Mouse (Mus musculus): ENCODE data around the gene Slc6a12.

Gene Slc6a12

GRCm38 (mm10) chr6:121343026-121343770, at the start of gene Slc6a12:
Gene Slc6a12, plus strand, starts transcription at chr6:121343076.
- DNase-seq = no peak

GRCm38 (mm10) chr6:121299317-121299716, 43.6 kb upstream of the Slc6a12 start:
- no peak for DNase-seq

- DNase-seq = no peak
Observed at GRCm38 (mm10) chr6:121299954-121300353, 42.9 kb upstream of the Slc6a12 start, which contains the start of gene Slc6a13. Gene Slc6a13, plus strand, starts transcription at chr6:121300227.

- DNase-seq = no peak
Observed at GRCm38 (mm10) chr6:121300504-121300903, 42.4 kb upstream of the Slc6a12 start.

- DNase-seq = no peak
Observed at GRCm38 (mm10) chr6:121303466-121304220, 39.2 kb upstream of the Slc6a12 start.

- DNase-seq = no peak
Observed at GRCm38 (mm10) chr6:121304630-121305029, 38.2 kb upstream of the Slc6a12 start.

GRCm38 (mm10) chr6:121305571-121305970, 37.3 kb upstream of the Slc6a12 start:
- no peak for DNase-seq

GRCm38 (mm10) chr6:121310984-121311383, 31.9 kb upstream of the Slc6a12 start:
- no peak for DNase-seq

- DNase-seq = no peak
Observed at GRCm38 (mm10) chr6:121319099-121319498, 23.8 kb upstream of the Slc6a12 start.

GRCm38 (mm10) chr6:121322381-121323110, 20.3 kb upstream of the Slc6a12 start:
- no peak for DNase-seq

- DNase-seq = no peak
Observed at GRCm38 (mm10) chr6:121325298-121325697, 17.6 kb upstream of the Slc6a12 start.

- no peak for DNase-seq
Observed at GRCm38 (mm10) chr6:121325740-121326139, 17.1 kb upstream of the Slc6a12 start.

GRCm38 (mm10) chr6:121326486-121327069, 16.3 kb upstream of the Slc6a12 start:
- no peak for DNase-seq

GRCm38 (mm10) chr6:121328417-121328884, 14.4 kb upstream of the Slc6a12 start:
- DNase-seq = peak; percentile 82

- DNase-seq = no peak
Observed at GRCm38 (mm10) chr6:121329848-121330508, 12.9 kb upstream of the Slc6a12 start.

- no peak for DNase-seq
Observed at GRCm38 (mm10) chr6:121335841-121336240, 7.0 kb upstream of the Slc6a12 start.

GRCm38 (mm10) chr6:121336558-121336957, 6.3 kb upstream of the Slc6a12 start:
- DNase-seq = no peak

GRCm38 (mm10) chr6:121337229-121337628, 5.6 kb upstream of the Slc6a12 start:
- no peak for DNase-seq

GRCm38 (mm10) chr6:121337770-121338518, 4.9 kb upstream of the Slc6a12 start:
- DNase-seq = peak; percentile 52

- no peak for DNase-seq
Observed at GRCm38 (mm10) chr6:121338519-121338896, 4.4 kb upstream of the Slc6a12 start.

GRCm38 (mm10) chr6:121341650-121342049, 1.2 kb upstream of the Slc6a12 start:
- no peak for DNase-seq

- DNase-seq = no peak
Observed at GRCm38 (mm10) chr6:121343771-121344123, 871 bp downstream of the Slc6a12 start.

Measured in cerebellum, adult 11 months (tissue).